Mouse (Mus musculus) cerebellum, adult (tissue): ENCODE results near the gene Rps6.

Source experiments
- ATAC-seq: cut with Nextera tagmentation; 2 replicates; pipeline ENCODE4 v1.9.2; 2017; ENCODE audit warnings: mild to moderate bottlenecking, moderate library complexity, mixed read lengths; ENCODE audit not compliant: insufficient number of reproducible peaks, low FRiP score, low TSS enrichment

Rps6 gene

GRCm38 (mm10) chr4:86857113-86858069, at the start of gene Rps6:
Gene Rps6 (minus strand): TSS chr4:86857412.
- peak; percentile 98 for ATAC-seq

- ATAC-seq = no peak
These were observed 48.7 kb upstream of the Rps6 start for GRCm38 (mm10) chr4:86905869-86906268.

- no peak for ATAC-seq
These were observed 47.8 kb upstream of the Rps6 start for GRCm38 (mm10) chr4:86904969-86905368.

GRCm38 (mm10) chr4:86902351-86902750, 45.1 kb upstream of the Rps6 start:
- ATAC-seq = no peak

GRCm38 (mm10) chr4:86898791-86899474, 41.7 kb upstream of the Rps6 start:
- ATAC-seq = no peak

GRCm38 (mm10) chr4:86897411-86897810, 40.2 kb upstream of the Rps6 start:
- ATAC-seq = no peak

GRCm38 (mm10) chr4:86887879-86888278, 30.7 kb upstream of the Rps6 start:
- no peak for ATAC-seq

- ATAC-seq = no peak
These were observed 29.1 kb upstream of the Rps6 start for GRCm38 (mm10) chr4:86886160-86886878.

- ATAC-seq = no peak
These were observed 28.6 kb upstream of the Rps6 start for GRCm38 (mm10) chr4:86885790-86886159.

- no peak for ATAC-seq
These were observed 27.7 kb upstream of the Rps6 start for GRCm38 (mm10) chr4:86884945-86885344.

- ATAC-seq = no peak
These were observed 25.2 kb upstream of the Rps6 start for GRCm38 (mm10) chr4:86882413-86882812.

- no peak for ATAC-seq
These were observed 24.0 kb upstream of the Rps6 start for GRCm38 (mm10) chr4:86881178-86881577.

GRCm38 (mm10) chr4:86879477-86879876, 22.3 kb upstream of the Rps6 start:
- no peak for ATAC-seq

GRCm38 (mm10) chr4:86874146-86874847, 17.1 kb upstream of the Rps6 start, which contains the start of gene Acer2:
Gene Acer2 (plus strand): TSS chr4:86874396.
- ATAC-seq = peak; percentile 84

- no peak for ATAC-seq
These were observed 15.9 kb upstream of the Rps6 start for GRCm38 (mm10) chr4:86873072-86873471.

- no peak for ATAC-seq
These were observed 14.8 kb upstream of the Rps6 start for GRCm38 (mm10) chr4:86871988-86872387.

GRCm38 (mm10) chr4:86864087-86864486, 6.9 kb upstream of the Rps6 start:
- ATAC-seq = no peak

GRCm38 (mm10) chr4:86858070-86858440, 843 bp upstream of the Rps6 start:
- no peak for ATAC-seq

GRCm38 (mm10) chr4:86856304-86857112, 704 bp downstream of the Rps6 start:
- ATAC-seq = no peak
